Mouse (Mus musculus): ENCODE data around the gene Zdhhc16. TPM values are rescaled to one million over a fixed set of nuclear protein-coding genes. Genes with fewer than 3 reads are reported as not detected.

The Zdhhc16 gene
- polyA plus RNA-seq, 1 experiment from 2014 or later = 84.4 TPM

DNA sequence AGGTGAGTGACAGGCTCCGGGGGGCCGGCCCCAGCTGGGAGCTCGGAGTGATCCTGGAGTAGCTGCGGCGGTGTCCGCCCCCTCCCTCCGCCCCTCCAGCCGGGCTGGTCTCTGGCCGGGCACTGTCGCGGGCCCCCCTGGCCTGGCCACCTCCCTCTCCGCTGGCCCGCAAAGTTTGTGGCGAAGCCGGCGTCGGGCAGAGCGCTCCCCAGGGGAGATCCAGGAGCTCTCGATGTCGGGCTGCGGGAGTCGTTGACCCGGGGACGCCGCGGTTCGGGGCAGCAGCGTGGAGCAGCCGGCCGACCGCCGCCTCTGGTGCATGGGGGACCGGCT lies 48.3 kb downstream of the Zdhhc16 start, which contains the start of gene Ubtd1:
Ubtd1 (plus strand) TSS at position 169 of the 333 bp plus-strand sequence.
- WGBS = 0% methylated on average over 26 of the region's 33 CpGs
- ATAC-seq (ENCODE audit: low read depth) = no peak

DNA sequence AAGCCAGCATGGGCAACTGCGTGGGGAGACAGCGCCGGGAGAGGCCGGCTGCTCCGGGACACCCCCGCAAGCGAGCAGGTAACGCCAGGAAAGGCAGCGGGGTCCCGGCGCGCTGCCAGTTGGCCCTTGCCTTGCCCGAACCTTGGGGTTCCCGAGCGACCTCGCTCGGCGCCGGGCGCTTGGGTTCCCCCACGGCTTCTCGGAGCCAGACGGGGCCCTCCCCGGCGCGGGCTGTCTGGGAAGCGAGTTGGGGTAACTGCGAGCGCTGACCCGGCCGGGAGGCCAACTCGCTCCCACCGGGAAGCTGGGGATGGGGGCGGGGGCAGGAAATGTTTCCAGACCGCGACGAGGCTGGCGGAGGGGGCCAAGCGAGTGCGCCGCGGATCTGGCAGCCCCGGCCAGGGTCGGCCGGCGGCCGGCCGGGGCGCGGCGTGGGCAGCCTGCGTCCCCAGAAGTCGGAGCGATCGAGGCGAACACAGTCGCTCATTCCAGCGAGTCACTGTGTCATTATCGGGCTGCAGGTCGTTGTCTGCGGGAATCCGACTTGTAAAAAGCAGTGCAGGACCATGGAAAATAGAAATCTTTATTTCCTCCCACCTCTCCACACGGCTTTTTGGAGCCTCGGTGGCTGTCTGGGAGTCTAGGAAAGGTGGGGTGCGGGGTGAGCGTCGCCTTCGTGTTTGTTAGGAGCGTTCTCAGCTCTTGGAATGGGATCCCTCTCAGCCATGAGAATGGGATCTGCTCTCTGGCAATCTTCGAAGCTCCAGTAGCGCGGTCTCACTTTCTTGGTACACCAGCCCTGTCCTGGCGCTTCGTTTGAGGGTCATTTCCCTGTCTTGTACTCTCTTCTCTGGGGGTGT lies 48.9 kb downstream of the Zdhhc16 start:
- no peaks in the 10 kb centered on the region for H3K36me3 ChIP-seq (ENCODE audit: control insufficient read depth, insufficient read depth, low read length)
- H3K27me3 ChIP-seq (ENCODE audit: control insufficient read depth, insufficient read depth, low read depth, low read length) = peaks cover 3% of the 10 kb centered on the region; the same call in 1 of the 2 replicates
- peak overlapping the region; percentile 92 for H3K4me2 ChIP-seq (ENCODE audit: low read depth, low read length)
- under 1% methylated on average over 59 of the region's 74 CpGs for WGBS
- ATAC-seq (ENCODE audit: low read depth) = 0 out of 2 replicates have a peak, but pooled peaks have one; percentile 0
- peak overlapping the region; percentile 88 for H3K9ac ChIP-seq (ENCODE audit: low read length)
- peak overlapping the region; percentile 93 for H3K27ac ChIP-seq (ENCODE audit: low read length)
- H3K4me3 ChIP-seq (ENCODE audit: low read length) = peak overlapping the region; percentile 96
- no peaks in the 10 kb centered on the region for H3K9me3 ChIP-seq (ENCODE audit: control insufficient read depth, low read length)
- peaks cover 22% of the 10 kb centered on the region for H3K4me1 ChIP-seq (replicated peaks; ENCODE audit: control insufficient read depth, insufficient read depth, low read length)

More for the DNA sequence above, 48.3 kb downstream of the Zdhhc16 start, which contains the start of gene Ubtd1:
- Histone ChIP-seq H3K4me2 (ENCODE audit: low read depth, low read length) (peak within 1 kb of the TSS; percentile 92), H3K27ac (ENCODE audit: low read length) (peak within 1 kb of the TSS; percentile 93), H3K27me3 (ENCODE audit: control insufficient read depth, insufficient read depth, low read depth, low read length) (peaks cover 3% of the 10 kb centered on the region; the same call in 1 of the 2 replicates), H3K4me3 (ENCODE audit: low read length) (peak within 1 kb of the TSS; percentile 96), H3K4me1 (replicated peaks; ENCODE audit: control insufficient read depth, insufficient read depth, low read length) (peaks cover 22% of the 10 kb centered on the region), H3K9ac (ENCODE audit: low read length) (peak within 1 kb of the TSS; percentile 88), H3K36me3 (ENCODE audit: control insufficient read depth, insufficient read depth, low read length) (no peaks in the 10 kb centered on the region), H3K9me3 (ENCODE audit: control insufficient read depth, low read length) (no peaks in the 10 kb centered on the region)

DNA sequence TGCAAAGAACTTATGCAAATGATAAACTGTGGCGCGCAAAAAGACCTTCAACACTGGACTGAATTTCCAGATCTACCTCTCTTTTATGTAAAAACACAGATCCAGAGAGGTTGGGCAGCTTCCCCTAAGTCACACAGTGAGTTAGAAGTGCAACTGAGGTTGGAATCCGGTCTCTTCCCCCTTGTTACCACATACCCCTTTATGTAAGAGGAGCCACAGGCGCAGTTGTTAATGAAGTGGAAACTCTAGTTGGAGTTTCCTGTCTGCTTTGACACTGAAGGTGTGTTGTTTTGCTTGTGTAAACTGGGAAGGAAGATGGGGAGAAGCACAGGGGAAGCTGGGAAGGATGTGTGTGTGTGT lies 49.5 kb downstream of the Zdhhc16 start:
- no peaks in the 10 kb centered on the region for H3K9me3 ChIP-seq (ENCODE audit: control insufficient read depth, low read length)
- H3K4me2 ChIP-seq (ENCODE audit: low read depth, low read length) = peak overlapping the region; percentile 92
- H3K9ac ChIP-seq (ENCODE audit: low read length) = peak overlapping the region; percentile 88
- no peak for ATAC-seq (ENCODE audit: low read depth)
- no peak overlapping the region; the same call in 1 of the 2 replicates for H3K27ac ChIP-seq (ENCODE audit: low read length)
- no peaks in the 10 kb centered on the region for H3K36me3 ChIP-seq (ENCODE audit: control insufficient read depth, insufficient read depth, low read length)
- peaks cover 3% of the 10 kb centered on the region; the same call in 1 of the 2 replicates for H3K27me3 ChIP-seq (ENCODE audit: control insufficient read depth, insufficient read depth, low read depth, low read length)
- peak overlapping the region; percentile 96 for H3K4me3 ChIP-seq (ENCODE audit: low read length)
- H3K4me1 ChIP-seq (replicated peaks; ENCODE audit: control insufficient read depth, insufficient read depth, low read length) = peaks cover 22% of the 10 kb centered on the region
- WGBS = 3% methylated on average over 4 of the region's 4 CpGs

DNA sequence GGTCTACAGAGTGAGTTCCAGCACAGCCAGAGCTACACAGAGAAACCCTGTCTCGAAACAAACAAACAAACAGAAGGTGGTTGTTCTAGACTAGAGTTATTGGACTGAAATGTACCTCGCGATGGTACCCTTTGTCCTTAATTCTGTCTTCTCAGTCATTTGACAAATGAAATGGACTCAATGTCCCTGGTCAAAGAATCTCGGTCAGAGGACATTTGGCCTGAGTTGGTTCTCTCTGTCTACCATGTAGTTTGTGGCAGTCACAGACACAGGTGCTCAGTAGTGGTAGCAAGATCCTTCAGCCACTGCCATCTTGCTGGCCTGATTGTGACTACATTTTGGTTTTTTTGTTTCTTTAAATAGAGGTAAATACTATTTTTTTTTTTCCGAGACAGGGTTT lies 52.7 kb downstream of the Zdhhc16 start:
- no peak for ATAC-seq (ENCODE audit: low read depth)
- Histone ChIP-seq H3K9me3 (ENCODE audit: control insufficient read depth, low read length) (no peaks in the 10 kb centered on the region), H3K27ac (ENCODE audit: low read length) (no peak overlapping the region), H3K36me3 (ENCODE audit: control insufficient read depth, insufficient read depth, low read length) (no peaks in the 10 kb centered on the region), H3K4me3 (ENCODE audit: low read length) (no peak overlapping the region), H3K4me1 (replicated peaks; ENCODE audit: control insufficient read depth, insufficient read depth, low read length) (peaks cover 16% of the 10 kb centered on the region), H3K4me2 (ENCODE audit: low read depth, low read length) (no peak overlapping the region), H3K9ac (ENCODE audit: low read length) (no peak overlapping the region), H3K27me3 (ENCODE audit: control insufficient read depth, insufficient read depth, low read depth, low read length) (peaks cover under 1% of the 10 kb centered on the region; the same call in 1 of the 2 replicates)
- WGBS = 91% methylated on average over 5 of the region's 5 CpGs

DNA sequence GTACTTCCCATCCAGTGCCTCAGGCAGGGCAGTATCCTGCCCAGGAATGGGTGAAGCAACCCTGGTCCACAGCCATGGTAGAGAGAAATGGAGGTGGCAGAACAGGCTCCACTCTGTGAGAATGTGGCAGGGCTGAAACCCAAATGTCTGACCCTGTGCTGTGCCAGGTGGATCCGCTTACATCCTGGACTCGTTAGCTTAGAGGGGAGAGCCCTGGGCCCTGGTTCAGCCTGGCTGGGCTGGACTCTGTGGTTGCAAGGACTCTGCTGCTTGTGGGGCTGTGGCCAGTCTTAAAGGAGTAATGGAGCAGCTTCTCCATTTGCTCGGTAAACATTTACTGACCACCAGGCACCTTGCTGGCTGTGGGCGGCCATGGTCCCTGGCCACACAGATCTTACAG lies 53.9 kb downstream of the Zdhhc16 start:
- Histone ChIP-seq H3K4me1 (replicated peaks; ENCODE audit: control insufficient read depth, insufficient read depth, low read length) (peaks cover 17% of the 10 kb centered on the region), H3K27ac (ENCODE audit: low read length) (no peak overlapping the region), H3K27me3 (ENCODE audit: control insufficient read depth, insufficient read depth, low read depth, low read length) (no peaks in the 10 kb centered on the region), H3K9me3 (ENCODE audit: control insufficient read depth, low read length) (no peaks in the 10 kb centered on the region), H3K4me3 (ENCODE audit: low read length) (no peak overlapping the region), H3K4me2 (ENCODE audit: low read depth, low read length) (no peak overlapping the region), H3K9ac (ENCODE audit: low read length) (no peak overlapping the region), H3K36me3 (ENCODE audit: control insufficient read depth, insufficient read depth, low read length) (no peaks in the 10 kb centered on the region)
- no peak for ATAC-seq (ENCODE audit: low read depth)
- WGBS = 72% methylated on average over 4 of the region's 4 CpGs

DNA sequence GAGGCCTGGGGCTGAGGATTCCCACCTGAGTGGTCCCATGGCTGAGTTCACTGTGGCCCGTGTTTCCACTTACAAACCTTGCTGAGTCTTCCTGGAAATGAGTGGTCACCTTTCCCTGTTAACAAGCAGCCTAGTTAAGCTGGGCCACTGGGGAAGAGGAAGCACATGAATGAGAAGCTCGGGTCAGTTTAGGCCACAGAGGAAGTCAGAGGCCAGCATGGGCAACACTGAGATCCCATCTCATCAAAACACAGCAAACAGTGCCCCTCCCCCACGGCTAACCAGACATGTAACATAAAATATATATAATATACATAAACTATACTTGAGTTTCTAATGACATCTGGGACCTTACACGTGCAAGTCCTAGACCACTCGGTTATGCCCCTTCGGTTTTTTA lies 56.5 kb downstream of the Zdhhc16 start:
- H3K4me2 ChIP-seq (ENCODE audit: low read depth, low read length) = no peak overlapping the region
- 74% methylated on average over 6 of the region's 6 CpGs for WGBS
- H3K4me1 ChIP-seq (replicated peaks; ENCODE audit: control insufficient read depth, insufficient read depth, low read length) = peaks cover 18% of the 10 kb centered on the region

DNA sequence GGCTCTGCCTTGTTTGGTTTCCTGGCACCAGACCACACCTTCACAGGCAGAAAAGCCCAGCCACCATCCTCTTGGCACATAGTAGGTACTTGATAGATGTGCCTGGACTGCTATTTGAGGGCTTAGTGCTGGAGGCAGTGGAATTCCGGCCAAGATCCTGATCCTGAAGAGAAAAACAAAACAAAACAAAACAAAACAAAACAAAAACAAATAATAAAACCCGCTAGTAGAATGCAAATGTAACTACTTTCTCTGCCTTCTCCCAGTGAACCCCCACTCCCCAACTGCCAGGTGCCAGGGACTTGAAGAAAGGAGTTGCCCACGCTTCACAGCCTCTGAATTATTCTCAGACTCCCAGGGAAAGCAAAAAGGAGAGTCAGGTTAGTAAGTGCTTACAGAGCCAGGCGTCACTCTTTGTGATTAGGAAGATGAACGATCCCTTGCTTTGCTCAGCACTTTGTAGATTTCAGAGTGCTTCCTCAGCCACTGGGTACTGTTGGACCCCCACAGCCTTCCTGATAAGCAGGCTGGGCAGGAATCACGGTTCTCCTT lies 58.7 kb downstream of the Zdhhc16 start:
- H3K9me3 ChIP-seq (ENCODE audit: control insufficient read depth, low read length) = no peaks in the 10 kb centered on the region
- no peak overlapping the region for H3K9ac ChIP-seq (ENCODE audit: low read length)
- no peak for ATAC-seq (ENCODE audit: low read depth)
- H3K4me1 ChIP-seq (replicated peaks; ENCODE audit: control insufficient read depth, insufficient read depth, low read length) = peaks cover 15% of the 10 kb centered on the region
- no peak overlapping the region for H3K4me3 ChIP-seq (ENCODE audit: low read length)
- H3K36me3 ChIP-seq (ENCODE audit: control insufficient read depth, insufficient read depth, low read length) = no peaks in the 10 kb centered on the region
- 45% methylated on average over 6 of the region's 6 CpGs for WGBS
- H3K27ac ChIP-seq (ENCODE audit: low read length) = no peak overlapping the region
- no peak overlapping the region for H3K4me2 ChIP-seq (ENCODE audit: low read depth, low read length)
- H3K27me3 ChIP-seq (ENCODE audit: control insufficient read depth, insufficient read depth, low read depth, low read length) = no peaks in the 10 kb centered on the region

More for the DNA sequence above, 56.5 kb downstream of the Zdhhc16 start:
- Histone ChIP-seq H3K9me3 (ENCODE audit: control insufficient read depth, low read length) (no peaks in the 10 kb centered on the region), H3K9ac (ENCODE audit: low read length) (no peak overlapping the region), H3K27me3 (ENCODE audit: control insufficient read depth, insufficient read depth, low read depth, low read length) (no peaks in the 10 kb centered on the region), H3K27ac (ENCODE audit: low read length) (no peak overlapping the region), H3K36me3 (ENCODE audit: control insufficient read depth, insufficient read depth, low read length) (no peaks in the 10 kb centered on the region), H3K4me3 (ENCODE audit: low read length) (no peak overlapping the region)
- ATAC-seq (ENCODE audit: low read depth) = no peak

DNA sequence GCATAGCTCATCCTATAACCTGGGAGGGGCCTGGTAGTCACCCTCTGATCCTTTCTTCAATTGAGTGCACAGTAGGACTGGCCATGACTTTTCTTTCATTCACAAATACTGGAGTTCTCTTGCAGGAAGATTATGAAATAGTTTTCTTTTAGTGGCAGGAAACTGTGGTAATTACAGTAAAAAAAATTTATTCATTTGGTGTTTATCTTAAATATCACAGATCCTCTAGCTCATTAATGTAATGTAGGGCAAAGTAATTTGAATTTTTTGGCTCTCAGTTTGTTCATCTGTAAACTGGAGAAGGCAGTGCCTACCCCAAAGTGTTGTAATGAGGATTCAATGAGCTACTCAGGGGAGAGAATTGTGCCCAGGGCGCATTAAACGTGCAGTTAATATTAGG lies 59.7 kb downstream of the Zdhhc16 start:
- Histone ChIP-seq H3K27me3 (ENCODE audit: control insufficient read depth, insufficient read depth, low read depth, low read length) (no peaks in the 10 kb centered on the region), H3K4me2 (ENCODE audit: low read depth, low read length) (no peak overlapping the region), H3K9me3 (ENCODE audit: control insufficient read depth, low read length) (no peaks in the 10 kb centered on the region), H3K4me1 (replicated peaks; ENCODE audit: control insufficient read depth, insufficient read depth, low read length) (peaks cover 15% of the 10 kb centered on the region), H3K4me3 (ENCODE audit: low read length) (no peak overlapping the region), H3K27ac (ENCODE audit: low read length) (peak overlapping the region; percentile 44; the same call in 1 of the 2 replicates), H3K36me3 (ENCODE audit: control insufficient read depth, insufficient read depth, low read length) (no peaks in the 10 kb centered on the region), H3K9ac (ENCODE audit: low read length) (no peak overlapping the region)
- 64% methylated on average over 2 of the region's 2 CpGs for WGBS
- no peak for ATAC-seq (ENCODE audit: low read depth)

DNA sequence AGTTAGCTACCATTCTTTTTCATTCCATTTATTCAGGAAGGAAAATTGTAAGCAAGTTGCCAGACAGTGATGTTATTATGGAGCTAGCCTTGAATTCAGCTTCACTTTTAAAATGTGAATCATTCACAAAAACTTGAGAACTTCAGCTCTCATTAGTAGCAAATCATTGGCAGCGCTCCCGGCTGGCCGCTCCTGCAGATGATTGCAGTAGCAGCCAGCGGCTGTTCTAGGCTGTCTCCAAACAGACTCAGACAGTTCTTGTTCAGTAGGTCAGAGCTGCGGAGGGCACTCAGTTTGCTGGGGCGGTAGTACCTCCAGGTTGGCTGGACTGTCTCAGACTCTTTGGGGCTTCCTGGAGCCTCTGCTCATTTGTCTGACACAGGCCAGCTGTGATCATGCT lies 60.2 kb downstream of the Zdhhc16 start:
- Histone ChIP-seq H3K4me2 (ENCODE audit: low read depth, low read length) (no peak overlapping the region), H3K9me3 (ENCODE audit: control insufficient read depth, low read length) (no peaks in the 10 kb centered on the region), H3K9ac (ENCODE audit: low read length) (no peak overlapping the region), H3K4me3 (ENCODE audit: low read length) (no peak overlapping the region), H3K36me3 (ENCODE audit: control insufficient read depth, insufficient read depth, low read length) (no peaks in the 10 kb centered on the region), H3K4me1 (replicated peaks; ENCODE audit: control insufficient read depth, insufficient read depth, low read length) (peaks cover 15% of the 10 kb centered on the region), H3K27me3 (ENCODE audit: control insufficient read depth, insufficient read depth, low read depth, low read length) (no peaks in the 10 kb centered on the region), H3K27ac (ENCODE audit: low read length) (peak overlapping the region; percentile 44; the same call in 1 of the 2 replicates)
- 26% methylated on average over 6 of the region's 6 CpGs for WGBS
- peak; percentile 82 for ATAC-seq (ENCODE audit: low read depth)
